In genomic region chr3:15200990-15201389, GRCm38 (mm10) we compare ENCODE assay signal across 19 mouse cellular contexts.
A peak's percentile ranks its signal among the peaks of the same experiment; 100 is the strongest.
DNase-seq lines count a peak whose midpoint lies in the region; ATAC-seq and TF ChIP-seq lines count a peak whose summit lies in the region.
"Had no signal": no experiment of that assay in that cellular context is flagged by ENCODE, and none has a peak within 500 bp of the region (broad histone marks: within the 10 kb centered on the region; RNA-seq: fewer than 3 reads in every experiment).

No protein-coding gene starts in this region.

- H3K9ac ChIP-seq in kidney, embryonic 15.5 days, result no peak overlapping the region
- H3K9ac ChIP-seq in kidney, postnatal 0 days (ENCODE audit: low read depth, low read length), result no peak overlapping the region
- H3K9ac ChIP-seq: embryonic facial prominence, embryonic 12.5 days; forebrain, embryonic 13.5 days; forebrain, embryonic 15.5 days had no signal

- TF ChIP-seq CTCF in kidney, postnatal 0 days (IDR thresholded peaks at IDR 0.05; ENCODE audit: low read depth), result no peak
- TF ChIP-seq CTCF in Patski (IDR thresholded peaks at IDR 0.05), result no peak

- H3K4me3 ChIP-seq in kidney, embryonic 15.5 days (replicated peaks), result no peak overlapping the region
- H3K4me3 ChIP-seq in kidney, postnatal 0 days (replicated peaks; ENCODE audit: low read depth, low read length), result no peak overlapping the region
- H3K4me3 ChIP-seq: embryonic facial prominence, embryonic 10.5 days; embryonic facial prominence, embryonic 12.5 days; forebrain, embryonic 13.5 days; forebrain, embryonic 15.5 days had no signal

- 0 out of 2 replicates have a peak, but pooled peaks have one; percentile 54 for ATAC-seq in kidney, embryonic 15.5 days (replicated peaks; ENCODE audit: low FRiP score)
- ATAC-seq in kidney, postnatal 0 days (replicated peaks; ENCODE audit: low FRiP score, low read depth), result no peak
- peak; percentile 61 for ATAC-seq in Patski
- ATAC-seq: activated CD4-positive, CD25-positive, alpha-beta regulatory T cell, adult 4 months; forebrain, embryonic 13.5 days; forebrain, embryonic 15.5 days had no signal

- in situ Hi-C loops in Patski (cut with MboI; ENCODE audit: low pct_unique_long_range_greater_than_20kb), result loop anchor here (5.0 kb wide), 1 partner anchor 36 kb away; no protein-coding TSS in a partner anchor

- no peaks in the 10 kb centered on the region for H3K36me3 ChIP-seq in kidney, embryonic 15.5 days
- no peaks in the 10 kb centered on the region for H3K36me3 ChIP-seq in kidney, postnatal 0 days (ENCODE audit: insufficient read depth, low read length)
- H3K36me3 ChIP-seq: embryonic facial prominence, embryonic 10.5 days; embryonic facial prominence, embryonic 12.5 days; forebrain, embryonic 15.5 days had no signal

- H3K27me3 ChIP-seq in kidney, embryonic 15.5 days, result no peaks in the 10 kb centered on the region
- no peaks in the 10 kb centered on the region for H3K27me3 ChIP-seq in kidney, postnatal 0 days (ENCODE audit: insufficient read depth, low read length)
- no peaks in the 10 kb centered on the region for H3K27me3 ChIP-seq in Patski
- H3K27me3 ChIP-seq: embryonic facial prominence, embryonic 12.5 days; forebrain, embryonic 13.5 days; forebrain, embryonic 15.5 days had no signal

- CTCF ChIA-PET in Patski (lab: Charles Lee), result interaction anchor here (1.3 to 1.7 kb wide), 4 partner anchors 14 to 327 kb away, joined by 3 to 9 read pairs (median 6); no protein-coding TSS in a partner anchor

- POLR2A ChIA-PET in Patski (lab: Charles Lee), result interaction anchor here (0.6 kb wide), 1 partner anchor 8 kb away, joined by 3 read pairs; no protein-coding TSS in a partner anchor

- H3K4me2 ChIP-seq in kidney, embryonic 15.5 days, result no peak overlapping the region
- H3K4me2 ChIP-seq in kidney, postnatal 0 days (ENCODE audit: low read length), result no peak overlapping the region
- H3K4me2 ChIP-seq: embryonic facial prominence, embryonic 12.5 days; forebrain, embryonic 13.5 days; forebrain, embryonic 15.5 days had no signal

- H3K27ac ChIP-seq in kidney, embryonic 15.5 days, result no peak overlapping the region
- H3K27ac ChIP-seq in kidney, postnatal 0 days, result no peak overlapping the region
- H3K27ac ChIP-seq: embryonic facial prominence, embryonic 10.5 days; embryonic facial prominence, embryonic 12.5 days; forebrain, embryonic 13.5 days; forebrain, embryonic 15.5 days had no signal

- DNase-seq in kidney, postnatal 14 days, result no peak
- peak; percentile 15 for DNase-seq in kidney, postnatal 0 days (ENCODE audit: low spot score)
- DNase-seq in kidney, postnatal 10 days, result no peak
- no peak for DNase-seq in Patski (ENCODE audit: low read depth, low spot score)
- no peak for DNase-seq in ovary, adult 18-20 months (ENCODE audit: low spot score)
- DNase-seq: adrenal gland, adult 8-10 months; adrenal gland, postnatal 14 days; adrenal gland, postnatal 36 days; cerebellum, adult 11-12 months; cerebellum, adult 2 months; cerebellum, adult 9-10 months; cerebellum, postnatal 10 days; cerebellum, postnatal 25 days had no signal

- no peaks in the 10 kb centered on the region for H3K9me3 ChIP-seq in kidney, embryonic 15.5 days (replicated peaks)
- no peaks in the 10 kb centered on the region for H3K9me3 ChIP-seq in kidney, postnatal 0 days (replicated peaks; ENCODE audit: low read length)
- H3K9me3 ChIP-seq: embryonic facial prominence, embryonic 10.5 days; embryonic facial prominence, embryonic 12.5 days; forebrain, embryonic 13.5 days; forebrain, embryonic 15.5 days had no signal

- no peaks in the 10 kb centered on the region for H3K4me1 ChIP-seq in kidney, embryonic 15.5 days
- no peaks in the 10 kb centered on the region for H3K4me1 ChIP-seq in kidney, postnatal 0 days (replicated peaks; ENCODE audit: insufficient read depth, low read length)
- H3K4me1 ChIP-seq: embryonic facial prominence, embryonic 12.5 days; forebrain, embryonic 13.5 days; forebrain, embryonic 15.5 days had no signal
